Mouse (Mus musculus): ENCODE measurements around the gene Ephx4. TPM values are rescaled to one million over a fixed set of nuclear protein-coding genes. Genes with fewer than 3 reads are reported as not detected.

The Ephx4 gene
- polyA plus RNA-seq, 1 experiment from 2014 or later: 4.7 TPM

DNA sequence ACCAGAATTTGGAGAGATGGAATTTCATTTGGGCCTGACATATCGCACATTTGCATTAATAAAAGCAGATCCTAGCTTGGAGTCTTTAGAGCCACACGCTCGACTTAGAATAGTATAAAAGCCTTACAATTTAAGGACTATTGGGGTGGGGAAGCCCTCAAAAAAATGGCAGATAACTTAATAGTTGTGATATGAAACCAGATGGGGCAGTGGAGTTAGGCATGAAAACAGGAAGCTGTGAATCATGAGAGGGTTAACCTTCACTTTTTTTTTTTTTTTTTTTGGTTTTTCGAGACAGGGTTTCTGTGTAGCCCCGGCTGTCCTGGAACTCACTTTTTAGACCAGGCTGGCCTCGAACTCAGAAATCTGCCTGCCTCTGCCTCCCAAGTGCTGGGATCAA is 33.6 kb downstream of the Ephx4 start:
- Histone ChIP-seq H3K9ac (ENCODE audit: low read length) (no peak overlapping the region), H3K4me1 (replicated peaks; ENCODE audit: control insufficient read depth, insufficient read depth) (no peaks in the 10 kb centered on the region), H3K36me3 (ENCODE audit: control insufficient read depth, insufficient read depth, low read length) (no peaks in the 10 kb centered on the region), H3K27ac (replicated peaks) (no peak overlapping the region), H3K4me3 (ENCODE audit: low read depth, low read length) (no peak overlapping the region), H3K27me3 (ENCODE audit: control insufficient read depth, insufficient read depth, low read length) (no peaks in the 10 kb centered on the region), H3K4me2 (replicated peaks; ENCODE audit: low read depth) (no peak overlapping the region), H3K9me3 (ENCODE audit: control insufficient read depth, low read length) (no peaks in the 10 kb centered on the region)
- ATAC-seq (ENCODE audit: low FRiP score, low TSS enrichment) (no peak), DNase-seq (ENCODE audit: low spot score) (no peak)
- no peak for TF ChIP-seq CTCF (IDR thresholded peaks at IDR 0.05; ENCODE audit: low read depth)
- TF ChIP-seq EP300 (optimal IDR thresholded peaks at IDR 0.05): no peak
- WGBS: 84% methylated on average over 6 of the region's 6 CpGs

DNA sequence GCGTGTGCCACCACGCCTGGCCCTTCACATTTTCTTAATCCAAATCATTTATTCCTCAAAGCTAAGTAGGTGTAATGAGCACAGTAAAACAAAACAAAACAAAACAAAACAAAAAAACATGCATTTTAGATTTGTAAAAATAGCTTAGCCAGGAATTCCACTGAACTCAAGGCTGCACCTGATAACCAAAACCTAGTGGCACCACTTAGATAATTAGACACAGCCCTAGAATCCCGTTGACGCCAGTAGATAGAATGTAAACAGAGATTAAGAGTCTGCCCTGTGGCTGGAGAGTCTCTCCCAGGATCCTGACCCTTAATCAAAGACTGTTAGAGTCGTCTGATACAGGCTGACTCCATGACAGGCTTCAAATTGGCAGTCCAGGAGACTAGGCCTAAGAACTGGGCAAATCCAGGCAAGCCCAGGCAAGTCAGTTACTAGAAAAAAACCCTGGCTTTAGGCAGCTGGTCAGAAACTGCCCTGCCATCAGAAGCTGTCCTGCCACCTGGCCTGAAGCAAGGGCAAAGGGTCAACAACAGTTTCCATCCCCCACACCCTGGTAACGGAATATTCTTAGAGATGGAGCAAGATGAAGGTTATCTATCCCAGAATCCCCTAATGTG is 34.2 kb downstream of the Ephx4 start:
- Histone ChIP-seq H3K27me3 (ENCODE audit: control insufficient read depth, insufficient read depth, low read length) (no peaks in the 10 kb centered on the region), H3K9ac (ENCODE audit: low read length) (no peak overlapping the region), H3K36me3 (ENCODE audit: control insufficient read depth, insufficient read depth, low read length) (no peaks in the 10 kb centered on the region), H3K27ac (replicated peaks) (no peak overlapping the region), H3K4me3 (ENCODE audit: low read depth, low read length) (no peak overlapping the region), H3K4me2 (replicated peaks; ENCODE audit: low read depth) (no peak overlapping the region), H3K4me1 (replicated peaks; ENCODE audit: control insufficient read depth, insufficient read depth) (no peaks in the 10 kb centered on the region), H3K9me3 (ENCODE audit: control insufficient read depth, low read length) (no peaks in the 10 kb centered on the region)
- DNase-seq (ENCODE audit: low spot score) (no peak), ATAC-seq (ENCODE audit: low FRiP score, low TSS enrichment) (no peak)
- 65% methylated on average over 6 of the region's 6 CpGs for WGBS
- no peak for TF ChIP-seq CTCF (IDR thresholded peaks at IDR 0.05; ENCODE audit: low read depth)
- no peak for TF ChIP-seq EP300 (optimal IDR thresholded peaks at IDR 0.05)

DNA sequence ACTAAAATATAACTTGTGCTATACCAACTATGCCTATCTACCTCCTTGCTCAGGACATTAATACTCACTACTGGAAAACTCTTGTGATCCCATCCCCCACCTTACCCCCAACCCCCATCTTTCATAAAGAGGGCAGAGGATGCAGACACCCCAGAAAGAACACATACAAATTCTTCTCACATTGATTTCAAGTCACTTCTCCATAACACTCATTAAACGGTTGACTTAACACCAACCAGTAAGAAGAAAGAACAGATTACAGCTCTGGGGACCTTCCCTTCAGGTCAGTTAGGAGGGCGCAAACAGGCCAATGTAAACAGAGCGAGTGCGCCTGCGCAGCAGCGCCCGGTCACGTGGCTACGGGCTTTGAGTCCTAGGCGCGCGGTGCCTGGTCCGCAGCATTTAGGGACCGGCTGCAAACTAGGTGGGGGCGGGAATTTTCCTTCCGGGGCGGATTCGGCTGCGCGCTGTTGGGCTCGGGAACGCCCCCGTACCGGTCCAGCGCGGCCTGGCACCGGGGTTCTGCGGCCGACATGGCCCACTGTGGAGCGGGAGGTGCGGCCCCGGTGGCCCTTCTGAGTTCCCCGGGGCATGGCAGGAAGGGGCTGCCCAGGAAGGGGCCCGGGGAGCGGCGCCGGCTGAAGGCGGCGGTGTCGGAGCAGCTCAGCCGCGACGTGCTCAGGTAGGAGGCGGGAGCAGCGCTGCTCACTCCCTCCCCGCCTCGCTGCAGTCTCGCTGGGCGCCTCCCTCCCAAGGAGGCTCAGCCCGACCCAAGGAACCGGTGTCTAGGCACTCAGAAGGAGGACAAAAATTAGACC is 35.1 kb downstream of the Ephx4 start, which contains the start of gene Btbd8:
Gene Btbd8 (plus strand): TSS at position 534 of the 818 bp plus-strand sequence.
- Histone ChIP-seq H3K27me3 (ENCODE audit: control insufficient read depth, insufficient read depth, low read length) (no peaks in the 10 kb centered on the region), H3K4me1 (replicated peaks; ENCODE audit: control insufficient read depth, insufficient read depth) (no peaks in the 10 kb centered on the region), H3K27ac (replicated peaks) (peak within 1 kb of the TSS; percentile 96), H3K4me3 (ENCODE audit: low read depth, low read length) (peak within 1 kb of the TSS; percentile 82), H3K4me2 (replicated peaks; ENCODE audit: low read depth) (peak within 1 kb of the TSS; percentile 72), H3K9ac (ENCODE audit: low read length) (peak within 1 kb of the TSS; percentile 94), H3K9me3 (ENCODE audit: control insufficient read depth, low read length) (no peaks in the 10 kb centered on the region), H3K36me3 (ENCODE audit: control insufficient read depth, insufficient read depth, low read length) (no peaks in the 10 kb centered on the region)
- DNase-seq (ENCODE audit: low spot score): peak; percentile 97
- under 1% methylated on average over 51 of the region's 51 CpGs for WGBS
- ATAC-seq (ENCODE audit: low FRiP score, low TSS enrichment): peak; percentile 97
- TF ChIP-seq CTCF (IDR thresholded peaks at IDR 0.05; ENCODE audit: low read depth): 0 out of 2 replicates have a peak, but pooled peaks have one; percentile 2
- peak; percentile 46 for TF ChIP-seq EP300 (optimal IDR thresholded peaks at IDR 0.05)

DNA sequence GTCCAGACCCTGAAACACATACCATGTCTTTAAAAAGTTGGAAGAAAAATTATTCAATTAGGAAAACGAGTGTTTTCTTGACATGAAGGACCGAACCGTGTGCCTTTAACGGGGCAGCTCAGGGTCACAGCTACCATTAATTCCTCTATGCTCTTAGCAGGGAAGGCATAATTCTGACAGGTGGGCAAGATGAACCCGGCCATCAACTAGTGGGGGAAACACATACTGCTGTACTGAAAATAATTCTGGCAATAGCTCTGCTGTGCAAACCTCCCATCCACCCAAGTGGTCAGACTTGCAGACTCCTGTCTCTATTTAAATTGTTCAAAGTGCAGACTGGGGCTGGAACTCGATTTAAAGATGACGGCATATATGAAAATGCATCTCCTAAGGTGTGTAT is 35.8 kb downstream of the Ephx4 start:
- ATAC-seq (ENCODE audit: low FRiP score, low TSS enrichment) (no peak), DNase-seq (ENCODE audit: low spot score) (no peak)
- Histone ChIP-seq H3K4me1 (replicated peaks; ENCODE audit: control insufficient read depth, insufficient read depth) (no peaks in the 10 kb centered on the region), H3K9ac (ENCODE audit: low read length) (peak overlapping the region; percentile 94), H3K4me2 (replicated peaks; ENCODE audit: low read depth) (peak overlapping the region; percentile 72), H3K27ac (replicated peaks) (peak overlapping the region; percentile 96), H3K36me3 (ENCODE audit: control insufficient read depth, insufficient read depth, low read length) (no peaks in the 10 kb centered on the region), H3K27me3 (ENCODE audit: control insufficient read depth, insufficient read depth, low read length) (no peaks in the 10 kb centered on the region), H3K9me3 (ENCODE audit: control insufficient read depth, low read length) (no peaks in the 10 kb centered on the region), H3K4me3 (ENCODE audit: low read depth, low read length) (peak overlapping the region; percentile 82)
- WGBS: 13% methylated on average over 7 of the region's 7 CpGs
- no peak for TF ChIP-seq CTCF (IDR thresholded peaks at IDR 0.05; ENCODE audit: low read depth)
- no peak for TF ChIP-seq EP300 (optimal IDR thresholded peaks at IDR 0.05)

DNA sequence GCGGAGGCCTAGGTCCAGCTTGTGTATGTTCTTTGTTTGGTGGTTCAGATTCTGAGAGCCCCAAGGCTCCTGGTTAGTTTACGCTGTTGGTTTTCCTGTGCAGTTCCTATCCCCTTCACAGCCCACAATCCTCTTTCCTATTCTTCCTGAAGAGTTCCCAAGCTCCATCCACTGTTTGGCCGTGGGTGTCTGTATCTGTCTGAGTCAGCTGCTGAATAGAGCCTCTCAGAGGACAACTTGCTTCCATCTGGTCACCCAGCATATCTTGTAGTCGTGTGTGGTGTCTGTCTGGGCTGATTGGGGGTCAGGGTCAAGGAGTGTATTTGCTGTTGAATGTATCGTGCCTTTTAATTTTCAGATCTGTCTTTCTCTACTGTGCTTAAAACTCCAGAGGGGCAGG is 39.3 kb downstream of the Ephx4 start:
- no peaks in the 10 kb centered on the region for H3K4me1 ChIP-seq (replicated peaks; ENCODE audit: control insufficient read depth, insufficient read depth)
- no peaks in the 10 kb centered on the region for H3K36me3 ChIP-seq (ENCODE audit: control insufficient read depth, insufficient read depth, low read length)
- no peak for DNase-seq (ENCODE audit: low spot score)
- no peak overlapping the region for H3K4me2 ChIP-seq (replicated peaks; ENCODE audit: low read depth)
- H3K27me3 ChIP-seq (ENCODE audit: control insufficient read depth, insufficient read depth, low read length): no peaks in the 10 kb centered on the region
- no peak overlapping the region for H3K27ac ChIP-seq (replicated peaks)
- TF ChIP-seq CTCF (IDR thresholded peaks at IDR 0.05; ENCODE audit: low read depth) (no peak), EP300 (optimal IDR thresholded peaks at IDR 0.05) (no peak)
- H3K9me3 ChIP-seq (ENCODE audit: control insufficient read depth, low read length): no peaks in the 10 kb centered on the region
- 79% methylated on average over 5 of the region's 5 CpGs for WGBS
- no peak overlapping the region for H3K9ac ChIP-seq (ENCODE audit: low read length)
- no peak overlapping the region for H3K4me3 ChIP-seq (ENCODE audit: low read depth, low read length)
- ATAC-seq (ENCODE audit: low FRiP score, low TSS enrichment): no peak

DNA sequence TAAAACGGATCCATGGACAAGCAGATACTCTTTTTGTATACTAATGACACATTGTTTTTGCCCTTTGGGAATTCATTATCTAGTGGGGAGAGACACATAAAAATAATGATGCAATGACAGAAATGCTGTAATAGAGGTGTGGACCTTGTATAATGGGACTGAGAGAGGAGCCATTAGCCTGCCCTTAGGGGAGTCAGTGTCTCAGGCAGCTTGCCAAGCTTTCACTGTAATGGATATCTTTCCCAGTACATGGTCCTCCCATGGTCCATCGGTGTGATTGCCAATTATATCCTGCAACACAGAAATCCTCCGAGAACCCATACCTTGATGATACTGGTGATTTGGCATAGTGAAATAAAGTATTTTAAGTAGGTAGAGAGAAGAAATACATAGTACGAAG is 41.7 kb downstream of the Ephx4 start:
- Histone ChIP-seq H3K9me3 (ENCODE audit: control insufficient read depth, low read length) (no peaks in the 10 kb centered on the region), H3K4me1 (replicated peaks; ENCODE audit: control insufficient read depth, insufficient read depth) (no peaks in the 10 kb centered on the region), H3K36me3 (ENCODE audit: control insufficient read depth, insufficient read depth, low read length) (no peaks in the 10 kb centered on the region), H3K27me3 (ENCODE audit: control insufficient read depth, insufficient read depth, low read length) (no peaks in the 10 kb centered on the region), H3K9ac (ENCODE audit: low read length) (no peak overlapping the region), H3K27ac (replicated peaks) (no peak overlapping the region), H3K4me2 (replicated peaks; ENCODE audit: low read depth) (no peak overlapping the region), H3K4me3 (ENCODE audit: low read depth, low read length) (no peak overlapping the region)
- DNase-seq (ENCODE audit: low spot score): no peak
- WGBS: 87% methylated on average over 4 of the region's 4 CpGs
- ATAC-seq (ENCODE audit: low FRiP score, low TSS enrichment): no peak
- TF ChIP-seq EP300 (optimal IDR thresholded peaks at IDR 0.05) (no peak), CTCF (IDR thresholded peaks at IDR 0.05; ENCODE audit: low read depth) (no peak)
